Mouse (Mus musculus) central nervous system, embryonic 11.5 days (tissue): Measurements from ENCODE around the gene Ndp. TPM values are rescaled to one million over a fixed set of nuclear protein-coding genes. Genes with fewer than 3 reads are reported as not detected.

Source experiments
- polyA plus RNA-seq: library from polyadenylated mRNA; depleted of rRNA; stranded (reverse); fragments of >200 nt; gene quantifications from 2 replicates; pipeline ENCODE4 v1.2.3, GENCODE M21; 2012; rRNA removed

Gene Ndp
- polyA plus RNA-seq, result 1.8 and 2.8 TPM in 2 replicates

GRCm38 (mm10) chrX:16911241-16911873, at the start of gene Ndp:
Gene Ndp, minus strand, starts transcription at chrX:16911774.

Other genes with a start within 250 kb of the Ndp start
- 3.1 and 4.0 TPM in 2 replicates for gene Maob, start 94.4 kb downstream of the Ndp start, polyA plus RNA-seq